Mouse (Mus musculus): ENCODE data around the gene Sytl3.
A peak's percentile ranks its signal among the peaks of the same experiment; 100 is the strongest.

DNA sequence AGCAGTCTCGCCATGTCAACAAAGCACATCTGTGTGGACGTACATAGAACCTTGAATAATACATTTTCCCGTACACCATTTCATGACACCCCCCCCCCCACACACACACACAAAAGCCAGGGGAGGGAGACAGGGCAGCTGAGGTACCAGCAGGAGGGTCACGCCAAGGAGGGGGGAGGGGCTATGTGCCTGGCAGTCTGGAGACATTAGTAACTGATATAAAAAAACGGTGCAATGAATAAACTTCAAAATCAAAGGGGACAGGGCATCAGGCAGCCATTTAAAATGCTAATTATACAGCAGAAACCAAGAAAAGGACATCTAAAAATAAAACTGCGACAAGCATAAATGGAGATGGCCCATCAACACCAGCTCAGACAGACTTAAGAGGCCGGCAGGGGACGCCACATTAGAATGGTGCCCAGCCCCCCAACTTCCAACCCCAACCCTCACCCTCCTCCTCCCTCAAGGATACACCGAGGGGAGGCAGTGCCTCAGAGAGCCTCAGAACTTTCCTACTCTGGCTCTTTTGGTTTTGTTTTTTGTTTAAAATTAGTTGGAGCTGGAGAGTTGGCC, 100.9 kb downstream of the Sytl3 start:
- TF ChIP-seq CTCF (IDR thresholded peaks at IDR 0.05; ENCODE audit: low read depth): peak; percentile 28
- TF ChIP-seq EP300 (IDR thresholded peaks at IDR 0.05; ENCODE audit: low read depth): no peak
